Mouse (Mus musculus) stomach, embryonic 15.5 days (tissue): ENCODE measurements around the gene Nckipsd. TPM values are rescaled to one million over a fixed set of nuclear protein-coding genes. Genes with fewer than 3 reads are reported as not detected.

Experiments
- ATAC-seq: fragments of 200-750 bp; cut with Nextera tagmentation; 2 replicates; pipeline ENCODE4 v1.8.0; 2017; ENCODE audit warnings: low read depth, moderate number of reproducible peaks, moderate TSS enrichment; ENCODE audit not compliant: insufficient read depth, low FRiP score
- H3K27ac ChIP-seq: fragments of 300-500 bp; sonication (generic); 2 replicates; pipeline ENCODE4 v1.5.1; 2015; ENCODE audit warnings: mild to moderate bottlenecking, inconsistent platforms
- H3K27me3 ChIP-seq: fragments of 300-500 bp; sonication (generic); replicated peaks from 2 replicates; pipeline ENCODE4 v1.6.1; 2015; ENCODE audit warnings: inconsistent platforms
- H3K36me3 ChIP-seq: fragments of 300-500 bp; sonication (generic); 2 replicates; pipeline ENCODE4 v1.6.1; 2015; ENCODE audit warnings: inconsistent platforms
- H3K4me1 ChIP-seq: fragments of 300-500 bp; sonication (generic); 2 replicates; pipeline ENCODE4 v1.6.1; 2015; ENCODE audit warnings: inconsistent platforms
- H3K4me2 ChIP-seq: fragments of 300-500 bp; sonication (generic); 2 replicates; pipeline ENCODE4 v1.6.1; 2015; ENCODE audit warnings: mild to moderate bottlenecking, inconsistent platforms
- H3K4me3 ChIP-seq: fragments of 300-500 bp; sonication (generic); replicated peaks from 2 replicates; pipeline ENCODE4 v1.5.1; 2015; ENCODE audit warnings: inconsistent platforms
- H3K9ac ChIP-seq: fragments of 300-500 bp; sonication (generic); 2 replicates; pipeline ENCODE4 v1.6.1; 2015; ENCODE audit warnings: inconsistent platforms
- H3K9me3 ChIP-seq: fragments of 300-500 bp; sonication (generic); 2 replicates; pipeline ENCODE4 v1.6.1; 2016; ENCODE audit warnings: inconsistent platforms
- WGBS: fragments of 180-500 bp; shearing (Covaris S2); methylation state at CpG from one replicate; pipeline ENCODE4 v1.1.7; 2015; 5-methylcytosine and 5-hydroxymethylcytosine counted together
- polyA plus RNA-seq: library from polyadenylated mRNA; unstranded; fragments of >200 nt; fragmentation: Nextera tagmentation; extraction: Ambion mirVana; gene quantifications from 2 replicates; pipeline ENCODE4 v1.2.1, GENCODE M21; 2015

Nckipsd gene
- polyA plus RNA-seq, 1 experiment from 2014 or later = 13.0 TPM

DNA sequence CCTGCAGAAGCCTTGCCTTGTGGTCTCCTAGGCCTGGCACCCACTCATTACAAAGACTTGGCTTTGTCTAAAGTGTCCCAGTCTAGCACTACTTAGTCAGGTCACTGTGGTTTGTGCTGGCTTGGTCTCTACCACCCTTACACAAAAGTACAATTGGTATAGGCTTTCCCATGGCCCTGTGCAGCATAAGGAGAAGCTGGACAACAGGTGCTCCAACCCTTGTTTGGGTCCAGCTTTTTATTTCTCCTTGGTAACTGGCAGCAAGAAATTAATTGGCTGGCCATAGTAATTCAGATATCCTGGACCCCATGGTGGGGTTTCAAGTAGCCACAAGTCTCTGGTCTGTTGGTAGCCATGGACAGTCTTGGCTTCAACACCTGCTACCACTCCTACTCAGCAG lies 1.8 kb upstream of the Nckipsd start:
- Histone ChIP-seq H3K9ac (no peak overlapping the region), H3K4me1 (peaks cover 23% of the 10 kb centered on the region), H3K4me2 (no peak overlapping the region), H3K27ac (no peak overlapping the region), H3K36me3 (peaks cover 25% of the 10 kb centered on the region), H3K27me3 (no peaks in the 10 kb centered on the region), H3K9me3 (no peaks in the 10 kb centered on the region), H3K4me3 (no peak overlapping the region)
- ATAC-seq = no peak

GRCm38 (mm10) chr9:108806831-108807230 lies 1.3 kb upstream of the Nckipsd start:
- no peak overlapping the region for H3K9ac ChIP-seq
- H3K4me1 ChIP-seq = peaks cover 23% of the 10 kb centered on the region
- ATAC-seq = no peak
- no peaks in the 10 kb centered on the region for H3K9me3 ChIP-seq
- H3K27ac ChIP-seq = no peak overlapping the region
- no peak overlapping the region for H3K4me2 ChIP-seq
- 67% methylated on average over 1 of the region's 1 CpGs for WGBS
- H3K27me3 ChIP-seq = no peaks in the 10 kb centered on the region
- peaks cover 28% of the 10 kb centered on the region for H3K36me3 ChIP-seq
- H3K4me3 ChIP-seq = no peak overlapping the region

GRCm38 (mm10) chr9:108807674-108808073 lies 494 bp upstream of the Nckipsd start:
- ATAC-seq = peak; percentile 47; the same call in 1 of the 2 replicates
- H3K4me1 ChIP-seq = peaks cover 23% of the 10 kb centered on the region
- no peak overlapping the region for H3K4me2 ChIP-seq
- no peak overlapping the region for H3K9ac ChIP-seq
- no peaks in the 10 kb centered on the region for H3K27me3 ChIP-seq
- H3K4me3 ChIP-seq = no peak overlapping the region
- WGBS = 61% methylated on average over 5 of the region's 5 CpGs
- 0 out of 2 replicates have a peak overlapping the region, but pooled peaks have one; percentile 17 for H3K27ac ChIP-seq
- no peaks in the 10 kb centered on the region for H3K9me3 ChIP-seq
- peaks cover 36% of the 10 kb centered on the region for H3K36me3 ChIP-seq

DNA sequence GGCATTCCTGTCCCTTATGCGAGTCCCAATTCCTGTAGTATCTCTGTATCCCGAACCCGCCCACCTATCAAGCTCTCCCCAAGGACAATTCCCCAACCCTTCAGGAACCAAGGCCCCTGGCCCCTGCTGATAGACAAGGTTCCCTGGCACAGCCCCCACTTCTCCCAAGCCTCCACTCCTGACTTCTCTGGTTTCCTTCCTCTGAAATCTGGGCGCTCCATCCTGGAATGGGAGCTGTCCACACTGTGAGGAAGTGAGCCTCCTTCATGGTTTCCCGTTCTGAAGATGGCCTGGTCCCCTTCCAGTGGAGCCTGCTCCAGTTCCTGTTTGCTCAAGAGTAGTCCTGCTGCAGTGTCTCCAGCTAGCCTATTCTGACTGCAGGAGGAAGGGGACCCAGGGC lies 1.0 kb downstream of the Nckipsd start:
- Histone ChIP-seq H3K4me2 (peak overlapping the region; percentile 93), H3K27me3 (no peaks in the 10 kb centered on the region), H3K4me3 (peak overlapping the region; percentile 78), H3K9ac (no peak overlapping the region), H3K27ac (0 out of 2 replicates have a peak overlapping the region, but pooled peaks have one; percentile 35), H3K4me1 (peaks cover 23% of the 10 kb centered on the region), H3K9me3 (no peaks in the 10 kb centered on the region), H3K36me3 (peaks cover 41% of the 10 kb centered on the region)
- no peak for ATAC-seq
- WGBS = 65% methylated on average over 5 of the region's 5 CpGs

- Histone ChIP-seq H3K4me3 (no peak overlapping the region; the same call in 1 of the 2 replicates), H3K4me1 (peaks cover 23% of the 10 kb centered on the region), H3K4me2 (no peak overlapping the region), H3K27me3 (no peaks in the 10 kb centered on the region), H3K36me3 (peaks cover 40% of the 10 kb centered on the region), H3K27ac (no peak overlapping the region), H3K9ac (no peak overlapping the region), H3K9me3 (no peaks in the 10 kb centered on the region)
- WGBS = 74% methylated on average over 6 of the region's 6 CpGs
- ATAC-seq = no peak
These were observed 1.6 kb downstream of the Nckipsd start for GRCm38 (mm10) chr9:108809723-108810122.

DNA sequence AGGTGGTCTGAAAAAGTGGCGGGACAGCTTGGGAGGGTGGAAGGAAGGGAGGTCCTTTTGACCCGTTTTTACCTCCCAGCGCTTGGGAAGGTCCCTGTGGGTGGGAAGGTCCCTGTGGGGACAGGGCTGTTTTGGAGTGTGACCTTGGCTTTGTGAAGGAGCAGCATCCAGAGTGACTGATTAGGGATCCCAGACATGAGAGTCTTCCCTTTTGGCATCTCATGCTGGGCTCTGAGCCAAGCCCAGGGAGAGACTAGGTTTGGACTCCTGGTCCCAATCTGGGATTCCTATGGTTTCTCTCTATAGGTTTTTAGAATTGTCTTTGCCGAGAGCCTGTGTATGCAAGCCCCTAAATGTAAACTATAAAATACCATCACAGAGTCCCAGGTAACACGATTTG lies 2.3 kb downstream of the Nckipsd start:
- Histone ChIP-seq H3K4me3 (no peak overlapping the region), H3K9ac (no peak overlapping the region), H3K4me1 (peaks cover 23% of the 10 kb centered on the region), H3K36me3 (peaks cover 39% of the 10 kb centered on the region), H3K27ac (no peak overlapping the region), H3K4me2 (no peak overlapping the region), H3K9me3 (no peaks in the 10 kb centered on the region), H3K27me3 (no peaks in the 10 kb centered on the region)
- 78% methylated on average over 5 of the region's 5 CpGs for WGBS
- no peak for ATAC-seq

DNA sequence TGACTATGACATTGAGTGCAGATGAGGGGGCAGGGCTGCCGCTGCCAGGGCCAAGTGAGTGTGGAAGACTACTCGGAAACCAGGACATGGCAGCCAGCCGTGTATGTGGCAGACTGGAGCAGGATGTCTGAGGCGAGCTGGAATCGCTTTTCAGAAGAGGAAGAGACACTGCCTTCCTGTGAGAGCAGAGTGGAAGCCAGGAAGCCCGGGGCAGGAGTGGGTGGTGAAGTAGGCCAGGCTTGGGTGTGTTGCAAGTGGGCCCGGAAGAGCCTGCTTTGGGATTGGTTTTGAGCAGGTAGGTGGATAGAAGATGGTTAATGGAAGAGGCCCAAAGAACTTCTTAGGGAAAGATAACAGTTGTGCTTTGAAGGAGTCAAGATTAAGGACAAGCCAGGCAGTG lies 7.4 kb downstream of the Nckipsd start:
- WGBS = 87% methylated on average over 7 of the region's 7 CpGs
- Histone ChIP-seq H3K4me2 (no peak overlapping the region), H3K4me3 (no peak overlapping the region), H3K27me3 (no peaks in the 10 kb centered on the region), H3K36me3 (peaks cover 32% of the 10 kb centered on the region), H3K4me1 (no peaks in the 10 kb centered on the region), H3K9ac (no peak overlapping the region), H3K9me3 (no peaks in the 10 kb centered on the region), H3K27ac (no peak overlapping the region)
- no peak for ATAC-seq

DNA sequence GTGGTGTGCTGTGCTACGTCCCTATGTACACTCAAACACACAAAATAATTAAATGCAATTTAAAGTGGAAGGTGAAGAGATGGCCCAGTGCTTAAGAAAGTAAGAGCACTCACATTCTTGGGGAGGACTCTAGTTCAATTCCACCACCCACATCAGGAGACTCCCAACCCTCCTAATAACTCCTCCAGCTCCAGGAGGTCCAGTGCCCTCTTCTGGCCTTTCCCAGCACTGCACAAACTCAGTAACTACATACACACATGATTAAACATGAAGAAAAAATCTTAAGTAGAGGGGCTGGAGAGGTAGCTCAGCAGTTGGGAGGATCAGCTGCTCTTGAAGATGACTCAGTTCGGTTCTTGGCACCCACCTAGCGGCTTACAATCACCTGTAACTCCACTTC lies 11.3 kb downstream of the Nckipsd start:
- Histone ChIP-seq H3K4me3 (no peak overlapping the region), H3K4me1 (no peaks in the 10 kb centered on the region), H3K27me3 (peaks cover 15% of the 10 kb centered on the region), H3K9ac (no peak overlapping the region), H3K4me2 (no peak overlapping the region), H3K9me3 (no peaks in the 10 kb centered on the region), H3K27ac (no peak overlapping the region), H3K36me3 (peaks cover 11% of the 10 kb centered on the region; the same call in 1 of the 2 replicates)
- WGBS = 61% methylated on average over 3 of the region's 3 CpGs
- ATAC-seq = no peak

DNA sequence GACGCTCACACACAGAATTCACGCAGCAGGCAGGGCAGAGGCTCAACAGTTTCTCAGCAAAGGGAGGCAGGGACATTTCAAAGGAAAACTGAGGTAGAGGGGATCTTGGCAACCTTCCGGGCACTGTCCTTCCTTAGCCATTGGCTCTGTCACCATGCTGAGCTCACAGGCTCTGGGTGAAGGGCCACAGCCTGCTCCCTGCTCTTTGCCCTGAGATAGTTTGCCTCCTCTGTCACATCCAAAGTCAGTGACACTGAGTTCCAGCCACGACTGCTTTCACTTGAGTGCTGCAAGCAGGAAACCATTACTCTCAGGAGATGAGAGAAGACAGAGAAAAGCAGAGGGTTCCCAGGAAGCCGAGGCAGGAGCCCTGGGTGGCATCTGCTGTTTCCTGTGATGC lies 11.9 kb downstream of the Nckipsd start:
- Histone ChIP-seq H3K9me3 (no peaks in the 10 kb centered on the region), H3K4me2 (no peak overlapping the region), H3K4me3 (no peak overlapping the region), H3K36me3 (peaks cover 6% of the 10 kb centered on the region; the same call in 1 of the 2 replicates), H3K27ac (no peak overlapping the region), H3K4me1 (no peaks in the 10 kb centered on the region), H3K27me3 (peaks cover 21% of the 10 kb centered on the region), H3K9ac (no peak overlapping the region)
- WGBS = 56% methylated on average over 5 of the region's 5 CpGs
- no peak for ATAC-seq

DNA sequence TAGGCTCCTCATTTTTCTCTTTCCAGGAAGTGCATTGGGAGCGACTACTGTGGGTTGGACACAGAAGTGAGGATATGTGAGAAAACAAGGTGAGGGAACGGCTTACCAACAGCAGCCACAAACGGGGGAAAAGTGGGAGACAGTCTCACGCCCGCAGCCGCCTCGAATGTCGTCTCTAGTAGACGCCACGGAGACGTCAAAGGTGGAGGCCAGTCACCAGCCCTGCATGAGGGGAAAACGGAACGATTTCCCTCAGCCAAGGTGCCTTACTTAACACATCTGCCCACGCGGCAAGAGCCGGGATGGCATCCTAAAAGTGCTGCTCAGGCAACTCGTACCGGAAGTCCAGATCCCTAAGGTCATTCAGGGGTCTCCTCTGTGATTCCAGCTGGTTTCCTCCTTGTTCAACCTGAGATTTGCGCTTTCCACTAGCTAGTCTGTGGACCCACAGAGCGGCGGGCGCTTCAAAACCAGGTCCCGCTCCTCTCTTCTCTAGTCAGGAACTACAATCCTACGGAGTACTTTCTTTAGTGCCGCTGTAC lies 16.0 kb downstream of the Nckipsd start:
- Histone ChIP-seq H3K27me3 (peaks cover 61% of the 10 kb centered on the region), H3K4me3 (0 out of 2 replicates have a peak overlapping the region, but pooled peaks have one; percentile 8), H3K9ac (no peak overlapping the region), H3K4me2 (no peak overlapping the region), H3K4me1 (peaks cover 16% of the 10 kb centered on the region), H3K9me3 (no peaks in the 10 kb centered on the region), H3K36me3 (no peaks in the 10 kb centered on the region), H3K27ac (no peak overlapping the region)
- no peak for ATAC-seq
- 7% methylated on average over 25 of the region's 25 CpGs for WGBS

DNA sequence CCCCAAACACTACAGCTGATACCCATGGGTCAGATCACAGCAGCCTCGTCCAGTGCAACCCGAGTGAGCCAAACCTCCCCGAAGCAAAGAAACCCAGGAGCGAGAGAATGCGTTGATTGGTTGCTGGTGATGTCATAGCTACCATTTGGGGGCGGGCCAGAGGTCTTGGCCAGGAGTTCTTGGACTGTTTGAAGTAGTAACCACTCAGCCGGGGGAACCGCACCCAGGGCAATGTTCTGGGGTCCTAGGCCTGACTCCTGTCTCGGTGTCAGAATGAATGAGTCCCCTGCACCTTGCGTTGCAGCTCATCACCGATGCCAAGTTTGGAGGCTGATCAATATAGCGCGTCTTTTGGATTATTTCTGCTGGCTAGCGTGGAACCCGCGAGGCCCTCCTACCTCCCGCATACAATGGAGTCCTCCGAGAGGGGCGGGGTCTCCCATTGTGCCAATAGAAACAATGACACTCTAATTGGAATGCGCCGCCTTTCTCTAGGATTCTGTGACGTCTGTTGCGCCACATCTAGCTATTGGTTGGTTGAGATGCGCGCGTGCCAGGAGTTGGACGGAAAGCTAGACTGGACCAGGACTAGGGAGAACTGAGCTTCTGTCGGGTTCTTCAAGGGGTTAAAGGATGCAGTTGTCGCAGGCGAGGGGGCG lies 16.7 kb downstream of the Nckipsd start:
- H3K9ac ChIP-seq = no peak overlapping the region
- H3K4me2 ChIP-seq = no peak overlapping the region
- no peak overlapping the region for H3K27ac ChIP-seq
- H3K4me3 ChIP-seq = 0 out of 2 replicates have a peak overlapping the region, but pooled peaks have one; percentile 8
- H3K4me1 ChIP-seq = peaks cover 16% of the 10 kb centered on the region
- no peak for ATAC-seq
- H3K27me3 ChIP-seq = peaks cover 68% of the 10 kb centered on the region
- no peaks in the 10 kb centered on the region for H3K9me3 ChIP-seq
- H3K36me3 ChIP-seq = no peaks in the 10 kb centered on the region
- WGBS = under 1% methylated on average over 31 of the region's 31 CpGs

DNA sequence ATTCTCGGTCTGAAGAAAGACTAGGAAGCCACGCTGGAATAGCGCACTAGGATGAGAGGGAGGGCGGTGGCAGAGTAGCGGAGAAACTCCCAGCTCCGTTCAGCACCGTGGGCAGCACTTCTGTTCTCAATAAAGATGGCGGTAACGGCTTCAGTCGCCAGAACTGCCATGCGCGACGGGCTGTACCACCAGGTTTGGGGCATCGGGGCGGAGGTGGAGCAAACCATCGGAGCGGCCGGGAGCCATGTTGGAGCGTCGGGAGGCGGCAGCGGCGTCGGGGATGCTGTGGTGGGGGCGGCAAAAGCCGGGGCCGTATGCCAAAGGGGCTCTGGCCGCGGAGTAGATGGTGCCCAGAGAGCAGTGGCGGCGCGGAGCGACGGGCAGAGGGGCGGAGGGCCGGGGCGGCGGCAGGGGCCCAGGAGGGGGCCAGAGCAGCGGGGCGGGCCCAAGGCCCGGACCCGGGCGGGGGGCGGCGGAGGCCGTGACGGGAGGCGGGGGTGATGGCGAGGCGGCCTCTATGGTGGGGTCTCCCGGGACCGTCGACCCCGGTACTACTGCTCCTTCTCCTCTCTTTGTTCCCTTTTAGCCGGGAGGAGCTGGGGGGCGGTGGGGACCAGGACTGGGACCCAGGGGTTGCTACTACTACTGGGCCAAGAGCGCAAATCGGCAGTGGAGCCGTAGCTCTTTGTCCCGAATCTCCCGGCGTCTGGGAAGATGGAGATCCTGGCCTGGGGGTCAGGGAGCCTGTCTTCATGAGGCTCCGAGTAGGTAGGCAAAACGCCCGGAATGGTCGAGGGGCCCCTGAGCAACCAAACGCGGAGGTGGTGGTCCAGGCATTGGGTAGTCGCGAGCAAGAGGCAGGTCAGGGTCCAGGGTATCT lies 17.9 kb downstream of the Nckipsd start, which contains the start of gene Celsr3:
Gene Celsr3 (plus strand): TSS at position 501 of the 880 bp plus-strand sequence.
- Histone ChIP-seq H3K4me2 (peak within 1 kb of the TSS; percentile 90), H3K36me3 (no peaks in the 10 kb centered on the region), H3K4me1 (peaks cover 16% of the 10 kb centered on the region), H3K27me3 (peaks cover 78% of the 10 kb centered on the region), H3K27ac (no peak within 1 kb of the TSS), H3K9me3 (no peaks in the 10 kb centered on the region), H3K9ac (no peak within 1 kb of the TSS), H3K4me3 (peak within 1 kb of the TSS; percentile 43)
- WGBS = 4% methylated on average over 51 of the region's 70 CpGs
- ATAC-seq = peak; percentile 71
